Mouse (Mus musculus) kidney, embryonic 15.5 days (tissue): ENCODE data around the gene Fcrls. TPM values are rescaled to one million over a fixed set of nuclear protein-coding genes. Genes with fewer than 3 reads are reported as not detected.

Experiments used
- ATAC-seq: fragments of 200-750 bp; cut with Nextera tagmentation; replicated peaks from 2 replicates; pipeline ENCODE4 v1.8.0; 2017; ENCODE audit warnings: moderate TSS enrichment; ENCODE audit not compliant: low FRiP score
- H3K27ac ChIP-seq: fragments of 300-500 bp; sonication (generic); 2 replicates; pipeline ENCODE4 v1.5.1; 2015; ENCODE audit warnings: mild to moderate bottlenecking, inconsistent platforms
- H3K27me3 ChIP-seq: fragments of 300-500 bp; sonication (generic); 2 replicates; pipeline ENCODE4 v1.6.1; 2015; ENCODE audit warnings: inconsistent platforms
- H3K36me3 ChIP-seq: fragments of 300-500 bp; sonication (generic); 2 replicates; pipeline ENCODE4 v1.6.1; 2015; ENCODE audit warnings: inconsistent platforms
- H3K4me1 ChIP-seq: fragments of 300-500 bp; sonication (generic); 2 replicates; pipeline ENCODE4 v1.6.1; 2015; ENCODE audit warnings: inconsistent platforms
- H3K4me2 ChIP-seq: fragments of 300-500 bp; sonication (generic); 2 replicates; pipeline ENCODE4 v1.6.1; 2015; ENCODE audit warnings: moderate library complexity, mild to moderate bottlenecking, inconsistent platforms
- H3K4me3 ChIP-seq: fragments of 300-500 bp; sonication (generic); replicated peaks from 2 replicates; pipeline ENCODE4 v1.5.1; 2015; ENCODE audit warnings: mild to moderate bottlenecking, inconsistent platforms
- H3K9ac ChIP-seq: fragments of 300-500 bp; sonication (generic); 2 replicates; pipeline ENCODE4 v1.6.1; 2015; ENCODE audit warnings: mild to moderate bottlenecking, inconsistent platforms
- H3K9me3 ChIP-seq: fragments of 300-500 bp; sonication (generic); replicated peaks from 2 replicates; pipeline ENCODE4 v1.6.1; 2016; ENCODE audit warnings: inconsistent platforms
- WGBS: fragments of 180-500 bp; shearing (Covaris S2); methylation state at CpG from one replicate; pipeline ENCODE4 v1.1.7; 2015; ENCODE audit warnings: mixed read lengths; 5-methylcytosine and 5-hydroxymethylcytosine counted together
- polyA plus RNA-seq: library from polyadenylated mRNA; unstranded; fragments of >200 nt; fragmentation: Nextera tagmentation; extraction: Ambion mirVana; gene quantifications from 2 replicates; pipeline ENCODE4 v1.2.1, GENCODE M21; 2015

The Fcrls gene
- polyA plus RNA-seq, 1 experiment from 2014 or later, result 5.1 TPM

GRCm38 (mm10) chr3:87214221-87214864, 49.2 kb downstream of the Fcrls start:
- no peak for ATAC-seq
- Histone ChIP-seq H3K27me3 (no peaks in the 10 kb centered on the region), H3K9ac (no peak overlapping the region), H3K4me3 (no peak overlapping the region), H3K9me3 (no peaks in the 10 kb centered on the region), H3K36me3 (no peaks in the 10 kb centered on the region), H3K27ac (no peak overlapping the region), H3K4me2 (no peak overlapping the region), H3K4me1 (no peaks in the 10 kb centered on the region)
- WGBS, result 88% methylated on average over 19 of the region's 19 CpGs

- Histone ChIP-seq H3K4me1 (no peaks in the 10 kb centered on the region), H3K4me3 (no peak overlapping the region), H3K9me3 (no peaks in the 10 kb centered on the region), H3K9ac (no peak overlapping the region), H3K4me2 (no peak overlapping the region), H3K27me3 (no peaks in the 10 kb centered on the region), H3K27ac (no peak overlapping the region), H3K36me3 (no peaks in the 10 kb centered on the region)
- no peak for ATAC-seq
- WGBS, result 73% methylated on average over 5 of the region's 5 CpGs
Measured at GRCm38 (mm10) chr3:87206336-87207075, 57.0 kb downstream of the Fcrls start.

Other genes with a start within 250 kb of the Fcrls start
- gene Kirrel, start 89.0 kb downstream of the Fcrls start, polyA plus RNA-seq, result 17.2 and 18.5 TPM in 2 replicates
- gene Cd5l, start 94.1 kb upstream of the Fcrls start, polyA plus RNA-seq, result 0.68 and 0.80 TPM in 2 replicates
- gene Fcrl1, start 112.6 kb upstream of the Fcrls start, polyA plus RNA-seq, result 0.36 and 0.66 TPM in 2 replicates
- not detected in 2 replicates for gene Fcrl5, start 172.0 kb upstream of the Fcrls start, polyA plus RNA-seq